Mouse (Mus musculus) heart, adult 18-20 months (tissue): ENCODE results near the gene Tardbp. TPM values are rescaled to one million over a fixed set of nuclear protein-coding genes. Genes with fewer than 3 reads are reported as not detected.

Source experiments
- DNase-seq, 2 experiments: peaks; one replicate each; pipeline ENCODE4 v3.0.0; 2021 to 2022; ENCODE audit warnings: mixed read lengths in 1 of 2
- total RNA-seq, 2 experiments: library from RNA; stranded (reverse); gene quantifications; 2 replicates each; pipeline ENCODE4 v1.2.3; 2021

The Tardbp gene
- total RNA-seq, 2 experiments from 2014 or later: 125 to 126 TPM

GRCm38 (mm10) chr4:148639455-148639854 is 12.6 kb upstream of the Tardbp start:
- DNase-seq: no peak

- DNase-seq: no peak
These were observed 11.5 kb upstream of the Tardbp start for GRCm38 (mm10) chr4:148638302-148638701.

- DNase-seq: no peak
These were observed 8.5 kb upstream of the Tardbp start for GRCm38 (mm10) chr4:148635309-148635708.

- no peak for DNase-seq
These were observed 6.7 kb upstream of the Tardbp start for GRCm38 (mm10) chr4:148633395-148634061.

- no peak for DNase-seq
These were observed 5.3 kb upstream of the Tardbp start for GRCm38 (mm10) chr4:148632013-148632692.

GRCm38 (mm10) chr4:148627246-148627645 is 427 bp upstream of the Tardbp start:
- DNase-seq: no peak

- DNase-seq: peak; percentile 40 to 45
These were observed 830 bp downstream of the Tardbp start for GRCm38 (mm10) chr4:148625756-148626622.

- DNase-seq: no peak
These were observed 1.8 kb downstream of the Tardbp start for GRCm38 (mm10) chr4:148625010-148625409.

- no peak for DNase-seq
These were observed 3.2 kb downstream of the Tardbp start for GRCm38 (mm10) chr4:148623609-148624008.

- no peak for DNase-seq
These were observed 4.3 kb downstream of the Tardbp start for GRCm38 (mm10) chr4:148622485-148622884.

- no peak for DNase-seq
These were observed 6.1 kb downstream of the Tardbp start for GRCm38 (mm10) chr4:148620718-148621117.

GRCm38 (mm10) chr4:148619805-148620204 is 7.0 kb downstream of the Tardbp start:
- DNase-seq: no peak

- DNase-seq: no peak
These were observed 13.1 kb downstream of the Tardbp start for GRCm38 (mm10) chr4:148613738-148614137.

GRCm38 (mm10) chr4:148612557-148612956 is 14.3 kb downstream of the Tardbp start:
- no peak for DNase-seq

- no peak for DNase-seq
These were observed 16.0 kb downstream of the Tardbp start for GRCm38 (mm10) chr4:148610631-148611364.

GRCm38 (mm10) chr4:148609805-148610204 is 17.0 kb downstream of the Tardbp start:
- no peak for DNase-seq

GRCm38 (mm10) chr4:148607758-148608157 is 19.1 kb downstream of the Tardbp start:
- DNase-seq: peak; percentile 68 to 85

- DNase-seq: peak; percentile 37 to 57
These were observed 22.2 kb downstream of the Tardbp start for GRCm38 (mm10) chr4:148604541-148605165.

GRCm38 (mm10) chr4:148604141-148604540 is 22.7 kb downstream of the Tardbp start:
- no peak for DNase-seq

- no peak for DNase-seq
These were observed 23.3 kb downstream of the Tardbp start for GRCm38 (mm10) chr4:148603376-148604139.
